Mouse (Mus musculus): Measurements from ENCODE around the gene Slc25a33. TPM values are rescaled to one million over a fixed set of nuclear protein-coding genes. Genes with fewer than 3 reads are reported as not detected.
"Not testable (repeated sequence)": the region's sequence is repeated elsewhere in the genome, so short reads cannot be mapped to it uniquely, and the experiment has no call there.

The Slc25a33 gene
- total RNA-seq, 4 experiments from 2014 or later: 31.9 to 33.7 (median 32.4) TPM

DNA sequence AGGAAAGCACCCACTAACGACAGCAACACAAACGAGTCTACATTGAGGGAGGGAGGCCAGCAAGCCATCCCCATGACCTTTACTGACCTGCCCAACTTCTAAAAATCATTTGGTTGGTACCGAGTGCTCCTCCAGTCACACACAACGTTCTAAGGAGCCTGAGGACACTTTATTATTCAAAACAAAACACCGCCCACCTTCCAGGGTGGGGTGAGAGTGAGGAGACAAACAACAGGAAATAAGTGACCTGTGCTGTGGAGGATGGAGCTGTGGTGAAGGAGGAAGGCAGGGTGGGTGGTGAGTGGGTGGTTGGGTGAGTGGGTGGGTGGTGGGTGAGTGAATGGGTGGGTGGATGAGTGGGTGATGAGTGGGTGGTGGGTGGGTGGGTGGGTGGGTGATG is 14.6 kb downstream of the Slc25a33 start:
- DNase-seq (ENCODE audit: low spot score in 2 of 2): no peak

DNA sequence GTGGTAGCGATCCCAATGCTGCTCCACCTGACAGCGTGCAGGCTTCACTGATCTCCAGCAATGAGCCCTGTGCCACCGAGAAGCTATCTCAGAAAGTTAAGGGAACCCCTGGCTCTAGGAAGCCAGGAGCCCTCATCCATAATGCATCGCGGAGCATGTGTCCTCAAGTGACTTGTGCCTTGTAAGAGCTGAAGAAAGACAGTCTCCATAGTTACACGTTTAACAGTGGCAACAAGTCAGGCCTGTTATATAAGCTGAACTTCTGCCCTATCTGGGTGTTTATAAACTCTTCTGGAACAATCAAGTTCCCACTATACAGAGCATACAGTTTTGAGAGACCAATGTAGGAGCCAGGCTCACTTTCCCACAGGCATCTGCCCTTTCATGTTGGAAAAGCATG is 15.7 kb downstream of the Slc25a33 start:
- no peak for DNase-seq (ENCODE audit: low spot score in 2 of 2)

DNA sequence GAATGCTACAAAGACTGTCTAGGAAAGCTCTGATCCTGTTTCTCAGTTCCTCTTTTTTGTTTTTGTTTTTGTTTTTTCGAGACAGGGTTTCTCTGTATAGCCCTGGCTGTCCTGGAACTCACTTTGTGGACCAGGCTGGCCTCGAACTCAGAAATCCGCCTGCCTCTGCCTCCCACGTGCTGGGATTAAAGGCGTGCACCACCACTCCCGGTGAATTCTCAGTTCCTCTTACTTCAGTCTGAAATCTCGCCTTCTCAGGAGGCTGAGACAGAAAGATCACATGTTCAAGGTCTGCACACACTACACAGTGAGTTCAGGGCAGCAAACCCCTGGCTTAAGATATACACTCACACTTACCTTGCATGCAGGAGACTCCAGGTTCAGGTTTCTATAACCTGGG is 17.5 kb downstream of the Slc25a33 start:
- not testable (repeated sequence) for DNase-seq (ENCODE audit: low spot score in 2 of 2)

DNA sequence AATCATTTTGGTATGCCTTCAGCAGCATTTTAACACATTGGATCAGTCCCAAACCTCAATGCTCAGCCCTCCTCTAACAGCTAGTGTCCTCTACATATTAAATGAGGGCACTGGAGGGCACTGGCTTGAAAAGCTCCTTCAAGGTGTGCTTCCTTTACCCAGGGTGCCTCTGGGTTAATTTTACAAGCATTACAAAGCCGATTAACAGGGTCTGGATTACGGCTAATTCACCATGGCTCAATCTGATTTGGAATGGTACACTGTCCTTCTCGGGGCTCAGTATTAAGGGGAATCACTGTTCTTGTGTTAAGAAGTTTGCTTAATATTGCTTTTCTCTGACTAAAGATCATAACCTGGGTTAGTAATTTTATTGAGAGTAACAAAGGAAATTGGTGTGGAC is 21.2 kb downstream of the Slc25a33 start:
- DNase-seq (ENCODE audit: low spot score in 2 of 2): no peak

DNA sequence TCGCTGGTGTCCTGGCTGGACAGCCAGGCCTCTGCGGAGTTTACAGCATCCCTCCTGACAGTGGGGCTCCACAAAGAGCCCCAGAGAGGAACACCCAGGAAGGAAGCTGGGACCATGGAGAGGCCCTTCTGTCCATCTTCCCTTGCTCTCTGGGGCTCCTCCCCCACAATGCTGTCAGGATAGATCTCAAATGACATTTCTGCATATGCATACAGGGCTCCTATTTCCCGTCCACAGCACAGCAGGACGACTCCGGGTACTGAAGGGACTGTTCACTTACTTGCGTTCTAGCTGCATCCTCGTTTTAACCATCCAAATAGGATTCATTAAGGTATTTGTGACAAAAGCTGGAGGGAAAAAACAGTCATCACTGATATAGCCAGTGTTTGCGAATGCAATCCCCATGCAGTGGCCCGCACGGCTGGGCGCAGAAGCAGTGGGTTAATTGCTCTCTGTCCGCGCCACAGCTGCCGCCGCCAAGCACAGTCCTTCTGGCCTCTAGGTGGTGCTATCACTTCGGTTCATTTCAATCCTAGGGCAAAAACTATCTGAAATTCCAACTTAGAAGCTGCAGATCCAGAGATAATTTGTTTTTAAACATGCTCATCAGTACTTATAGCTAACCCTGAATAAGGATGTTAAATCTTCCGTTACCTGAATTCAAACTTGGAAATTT is 21.8 kb downstream of the Slc25a33 start:
- no peak for DNase-seq (ENCODE audit: low spot score in 2 of 2)

DNA sequence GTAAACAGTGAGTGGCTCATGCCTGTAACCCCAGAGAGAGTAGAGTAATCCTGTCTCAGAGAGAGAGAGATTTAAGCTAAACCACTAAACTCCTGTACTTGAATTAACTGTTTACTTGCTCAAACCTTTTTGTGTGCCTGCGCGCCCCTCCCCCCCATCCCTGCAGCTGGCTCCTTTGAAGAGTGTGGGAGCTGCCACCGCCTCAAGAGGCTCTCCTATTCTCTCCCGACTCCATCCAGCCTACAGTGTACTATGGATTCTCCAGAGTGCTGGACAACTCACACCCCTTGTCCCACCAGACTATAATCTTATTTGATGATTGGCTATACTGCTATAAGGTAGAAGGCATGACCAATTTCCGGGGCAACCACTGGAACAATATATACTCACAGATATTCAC is 23.4 kb downstream of the Slc25a33 start:
- DNase-seq (ENCODE audit: low spot score in 2 of 2): no peak

DNA sequence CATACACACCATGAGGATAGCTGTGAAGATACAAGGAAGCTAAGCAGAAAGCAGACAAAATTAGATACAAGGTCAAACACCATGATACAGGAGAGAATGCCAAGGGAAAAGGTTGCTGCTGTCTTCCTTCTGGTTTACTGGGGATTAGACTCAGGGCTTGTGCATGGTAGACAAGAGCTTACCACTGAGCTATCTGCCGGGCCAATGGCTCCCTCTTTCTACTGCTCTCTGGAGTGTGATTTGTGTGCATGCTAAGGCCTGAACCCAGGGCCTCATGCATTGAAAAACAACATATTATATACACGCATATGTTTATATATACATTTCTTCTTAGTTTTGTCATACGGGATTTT is 24.4 kb downstream of the Slc25a33 start:
- not testable (repeated sequence) for DNase-seq (ENCODE audit: low spot score in 2 of 2)

DNA sequence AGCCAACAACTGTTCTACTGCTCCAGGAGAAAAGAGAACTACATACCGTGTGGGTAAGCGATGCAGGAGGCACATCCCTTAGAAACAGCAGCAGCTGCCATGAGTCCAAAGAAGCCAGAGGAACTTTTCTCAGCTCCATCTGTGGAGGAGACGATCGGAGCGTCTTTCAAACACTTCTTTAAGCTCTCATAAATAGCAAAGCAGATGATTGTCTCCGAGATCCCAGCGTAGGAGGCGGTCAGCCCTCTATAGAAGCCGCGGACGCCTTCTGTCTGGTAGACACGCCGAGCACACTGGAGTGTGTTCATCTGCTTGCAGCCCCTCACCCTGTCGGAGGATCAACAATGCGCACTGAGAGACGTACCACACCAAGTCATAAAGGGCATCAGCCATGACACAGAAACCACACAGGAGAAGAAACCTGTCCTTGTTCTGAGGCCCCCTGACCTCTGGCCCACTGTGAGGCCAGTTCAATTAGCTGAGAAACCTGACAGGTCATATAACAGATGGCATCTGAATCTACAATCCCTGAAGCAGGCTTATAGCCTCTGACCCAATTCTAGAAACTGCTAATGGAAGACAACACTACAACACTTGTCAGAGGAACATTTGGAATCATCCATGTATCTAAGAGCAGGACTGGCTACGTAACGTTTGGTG is 24.9 kb downstream of the Slc25a33 start:
- no peak for DNase-seq (ENCODE audit: low spot score in 2 of 2)

DNA sequence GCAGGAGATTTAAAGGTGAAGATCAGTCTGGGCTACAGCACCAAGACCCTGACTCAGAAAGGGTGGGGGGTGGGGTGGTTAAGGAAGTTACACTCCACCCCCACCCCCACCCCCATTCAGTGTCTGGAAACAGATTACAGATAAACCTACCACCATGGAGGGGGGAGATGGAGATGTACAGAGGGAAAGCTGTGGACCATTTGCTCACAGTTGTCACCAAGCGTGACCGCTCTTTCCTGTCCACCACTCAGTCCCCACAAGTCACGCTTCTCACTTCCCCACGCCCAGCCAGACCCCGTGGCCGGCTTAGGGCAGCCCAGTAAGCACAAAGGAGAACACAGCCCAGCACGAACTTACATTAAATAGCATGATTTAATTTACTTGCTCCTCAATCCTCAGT is 30.0 kb downstream of the Slc25a33 start:
- no peak for DNase-seq (ENCODE audit: low spot score in 2 of 2)

DNA sequence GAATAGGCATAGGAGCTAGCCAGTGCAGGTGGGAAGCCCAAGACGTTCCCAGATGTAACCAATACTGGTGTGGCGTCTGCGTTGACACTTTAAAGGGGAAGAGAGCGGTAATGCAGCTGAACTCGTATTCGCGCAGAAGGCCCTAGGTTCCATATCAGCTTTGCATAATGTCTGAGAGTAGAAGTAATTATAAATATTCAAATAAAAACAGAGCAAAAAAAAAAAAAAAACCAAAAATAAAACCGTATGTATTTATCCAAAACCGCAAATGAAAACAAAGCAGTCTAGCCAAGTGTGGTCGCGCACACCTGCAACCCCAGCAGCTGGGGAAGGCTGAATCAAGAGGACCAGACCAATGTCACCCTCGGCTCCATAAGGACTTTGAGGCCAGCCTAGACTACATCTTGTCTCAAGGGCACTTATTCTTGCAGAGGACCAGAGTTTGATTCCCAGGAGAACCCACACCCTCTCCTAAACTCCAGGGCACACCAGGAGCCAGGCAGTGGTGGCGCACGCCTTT is 32.0 kb downstream of the Slc25a33 start:
- DNase-seq (ENCODE audit: low spot score in 2 of 2): no peak

DNA sequence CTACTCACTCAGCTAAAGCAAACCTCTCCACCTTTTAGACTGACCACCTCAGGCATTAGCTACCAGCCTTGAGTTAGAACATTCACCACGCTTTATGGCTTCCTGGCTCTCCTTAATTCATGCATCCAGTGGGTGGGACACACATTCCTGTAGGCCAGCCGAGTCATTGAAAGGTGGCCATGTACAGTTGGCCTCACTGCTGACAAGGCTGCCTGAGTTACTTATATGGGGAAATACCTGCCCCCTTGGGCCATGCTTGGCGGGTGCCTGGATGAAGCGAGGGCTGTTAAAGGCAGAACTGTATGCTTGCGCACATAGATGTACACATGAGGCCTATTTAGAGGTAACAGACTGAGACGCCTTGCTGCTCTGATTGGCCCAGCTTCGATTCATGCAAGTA is 33.8 kb downstream of the Slc25a33 start:
- peak in 1 of 2 experiments; percentile 4 for DNase-seq (ENCODE audit: low spot score in 2 of 2)

DNA sequence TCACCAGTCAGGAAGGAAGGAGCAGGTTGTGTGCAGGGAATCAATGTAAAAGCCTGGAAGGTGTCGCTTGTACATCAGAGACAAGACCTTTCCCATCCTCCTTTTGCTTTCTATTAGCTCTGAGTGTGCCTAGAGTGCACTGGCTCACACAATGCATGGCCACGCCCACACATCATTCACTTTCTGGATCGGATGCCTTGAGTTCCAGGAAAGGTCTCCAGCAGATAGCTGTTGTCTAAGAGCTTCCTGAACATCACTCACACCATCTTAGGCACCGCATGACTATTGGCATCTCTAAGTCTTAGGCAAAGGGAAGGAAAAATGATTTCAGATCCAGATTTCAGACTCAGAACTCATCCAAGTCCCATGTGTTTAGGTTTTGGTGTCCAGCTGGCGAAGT is 34.6 kb downstream of the Slc25a33 start:
- DNase-seq (ENCODE audit: low spot score in 2 of 2): no peak

DNA sequence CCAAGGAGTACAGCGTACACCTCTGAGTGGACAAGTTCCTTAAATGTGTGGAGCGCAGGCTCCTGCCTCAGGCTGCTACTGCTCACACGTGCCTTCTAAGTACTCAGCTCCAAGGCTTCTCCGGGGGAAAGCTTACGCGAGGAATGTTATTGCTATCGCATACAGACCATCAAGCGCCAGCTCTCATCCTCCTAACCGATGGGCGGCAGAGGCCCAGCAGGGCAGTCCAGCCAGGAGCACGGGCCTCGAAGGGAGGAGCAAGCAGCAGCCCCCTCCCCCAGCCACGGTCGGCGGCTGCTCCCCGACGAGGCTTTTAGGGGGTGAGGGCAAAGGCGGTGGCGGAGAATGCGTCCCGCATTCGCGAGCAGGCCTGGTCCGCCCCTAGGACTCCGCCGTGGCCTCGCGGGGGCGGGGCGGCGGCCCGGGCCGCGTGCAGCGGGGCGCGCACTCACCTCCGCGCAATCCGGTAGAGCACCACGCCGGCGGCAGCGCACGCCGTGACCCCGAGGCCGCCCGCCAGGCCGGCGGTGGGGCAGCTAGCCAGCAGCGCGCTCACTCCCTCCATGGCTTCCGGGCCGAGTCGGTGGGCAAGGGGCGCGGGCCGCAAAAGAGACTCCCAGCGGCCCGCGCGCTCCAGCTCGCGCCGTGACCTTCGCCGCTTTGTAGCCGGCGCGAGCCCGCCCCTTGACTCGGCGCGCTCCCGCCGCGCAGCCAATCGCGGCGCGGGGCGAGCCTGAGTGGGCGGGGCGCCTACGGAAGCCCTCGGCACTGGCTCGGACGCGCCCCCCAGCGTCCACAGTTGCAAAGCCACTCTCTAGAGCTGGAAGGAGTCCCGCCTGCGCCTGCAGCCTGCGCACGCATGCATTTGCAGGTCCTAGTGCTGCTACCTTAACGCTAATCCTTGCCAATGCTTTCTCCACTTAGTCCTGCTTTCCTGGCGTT is 36.4 kb downstream of the Slc25a33 start, which contains the start of gene Tmem201:
TSS of gene Tmem201 (minus strand) at position 662 of the 942 bp plus-strand sequence.
- DNase-seq (ENCODE audit: low spot score in 2 of 2): peak; percentile 89 to 95

DNA sequence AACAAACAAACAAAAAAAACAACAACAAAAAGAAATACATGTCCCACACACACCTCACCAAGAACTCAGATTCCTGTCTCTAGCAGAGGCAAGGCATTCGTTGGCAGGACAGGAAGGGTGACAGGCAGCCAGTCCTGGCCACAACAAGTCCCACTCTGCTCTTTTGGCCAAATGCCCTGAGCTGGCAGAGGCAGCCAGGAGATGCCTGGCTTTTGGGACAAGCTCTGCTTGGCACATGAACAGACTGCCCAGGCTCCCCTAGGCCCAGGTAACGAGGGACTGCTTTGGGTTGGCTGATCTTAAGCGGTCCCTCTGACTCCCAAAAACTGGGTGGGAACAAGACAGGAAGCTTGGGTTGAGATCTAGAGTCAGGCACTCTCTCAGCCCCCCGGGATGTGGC is 37.5 kb downstream of the Slc25a33 start:
- DNase-seq (ENCODE audit: low spot score in 2 of 2): no peak

DNA sequence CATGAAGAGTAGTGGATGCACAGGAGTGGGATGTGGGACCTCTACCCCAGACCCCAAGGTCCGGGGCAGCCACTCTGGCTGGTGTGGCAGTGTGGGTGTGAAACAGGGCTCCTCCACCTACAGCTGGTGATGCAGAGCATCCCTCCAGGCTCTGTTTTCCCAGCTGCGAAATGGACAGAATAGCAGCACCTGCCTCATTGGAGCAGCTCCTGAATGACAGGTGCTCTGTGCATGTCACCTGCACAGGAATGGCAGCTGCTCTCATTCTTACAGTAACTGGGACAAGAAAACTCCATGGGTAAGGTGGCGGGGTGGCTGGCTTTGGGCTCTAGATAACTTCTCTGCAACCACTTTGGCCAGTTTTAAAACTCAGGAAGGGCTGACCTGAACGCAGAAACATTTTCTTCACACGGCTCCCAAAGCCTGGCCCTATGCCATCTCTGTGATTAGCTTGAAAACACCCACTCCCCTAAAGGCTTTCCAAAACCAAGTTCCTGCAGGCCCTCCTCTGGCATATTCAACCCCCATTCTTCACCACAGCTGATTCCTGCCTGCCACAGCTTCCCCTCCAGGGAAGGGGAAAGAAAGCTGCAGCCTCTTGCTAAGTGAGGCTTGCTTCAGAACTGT is 38.3 kb downstream of the Slc25a33 start:
- DNase-seq (ENCODE audit: low spot score in 2 of 2): no peak

DNA sequence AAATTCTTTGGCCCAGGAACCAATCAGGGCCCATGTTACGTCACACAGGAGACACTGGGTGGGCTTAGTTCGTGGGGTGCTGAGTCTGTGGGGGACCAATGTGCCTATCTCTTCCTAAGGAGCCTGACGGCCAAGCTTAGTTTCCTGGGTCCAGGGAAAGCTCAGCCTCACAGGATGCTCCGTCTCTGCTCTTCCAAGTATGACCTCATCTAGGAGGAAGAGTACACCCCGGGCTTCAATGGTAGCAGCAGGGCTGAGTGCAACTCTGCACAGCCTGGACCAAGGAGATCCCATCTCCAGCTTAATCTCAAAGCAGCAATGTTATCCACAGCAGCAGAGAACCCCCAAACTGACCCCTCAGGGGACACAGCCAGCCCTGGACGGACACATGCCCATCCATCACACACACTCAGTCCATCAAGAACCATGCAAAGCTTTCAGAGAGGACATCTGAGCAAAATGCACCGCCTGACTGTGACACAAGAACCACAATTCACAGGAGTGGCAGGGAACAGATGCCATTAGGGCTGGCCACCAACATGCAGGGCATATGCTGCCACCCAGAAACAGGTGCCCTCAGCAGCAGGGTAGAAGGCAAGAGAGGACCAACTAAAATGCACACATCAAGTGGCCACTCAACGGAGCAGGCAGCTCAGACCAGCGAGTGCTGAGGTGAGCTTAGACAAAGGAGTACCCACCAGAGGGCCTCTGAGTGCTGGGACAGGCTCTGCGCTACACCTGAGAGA is 39.2 kb downstream of the Slc25a33 start:
- DNase-seq (ENCODE audit: low spot score in 2 of 2): no peak

DNA sequence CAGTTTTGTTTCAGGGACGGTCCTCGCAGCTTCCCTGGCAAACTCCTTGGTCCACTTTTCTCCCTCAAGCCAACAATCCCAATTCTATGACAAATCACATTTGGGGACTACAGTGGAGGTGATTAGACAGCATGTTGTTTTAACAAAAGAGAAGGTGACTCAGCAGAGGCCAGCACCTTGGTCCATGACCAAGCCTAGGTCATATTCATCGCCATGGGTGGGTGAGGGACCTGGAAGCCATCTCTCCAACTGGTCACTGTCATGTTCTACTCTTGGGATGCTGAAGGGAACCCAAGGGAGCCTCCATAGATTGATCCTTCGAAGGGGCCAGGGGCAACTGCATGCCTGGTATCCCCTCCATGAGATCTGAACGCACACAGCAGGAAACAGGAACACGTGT is 39.8 kb downstream of the Slc25a33 start:
- DNase-seq (ENCODE audit: low spot score in 2 of 2): no peak

DNA sequence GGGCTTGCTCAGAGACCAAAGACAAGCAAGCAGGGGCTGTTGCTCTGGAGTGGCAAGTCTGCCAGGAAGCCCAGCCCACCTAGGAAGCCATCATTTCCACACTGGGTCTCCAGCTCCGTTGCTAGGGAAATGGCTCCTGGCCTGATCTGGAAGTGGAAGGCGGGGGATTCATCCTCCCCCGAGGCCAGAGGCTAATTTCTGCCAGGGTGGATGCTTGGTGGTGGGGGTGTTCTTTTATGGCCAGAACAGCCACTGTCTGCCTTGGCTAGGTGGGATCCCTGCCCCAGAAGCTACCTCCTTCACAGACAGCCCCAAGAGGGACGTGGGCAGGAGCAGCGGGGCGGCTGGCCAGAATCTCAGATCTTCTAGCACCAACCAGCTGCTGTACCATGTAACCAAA is 40.3 kb downstream of the Slc25a33 start:
- peak in 1 of 2 experiments; percentile 69 for DNase-seq (ENCODE audit: low spot score in 2 of 2)

DNA sequence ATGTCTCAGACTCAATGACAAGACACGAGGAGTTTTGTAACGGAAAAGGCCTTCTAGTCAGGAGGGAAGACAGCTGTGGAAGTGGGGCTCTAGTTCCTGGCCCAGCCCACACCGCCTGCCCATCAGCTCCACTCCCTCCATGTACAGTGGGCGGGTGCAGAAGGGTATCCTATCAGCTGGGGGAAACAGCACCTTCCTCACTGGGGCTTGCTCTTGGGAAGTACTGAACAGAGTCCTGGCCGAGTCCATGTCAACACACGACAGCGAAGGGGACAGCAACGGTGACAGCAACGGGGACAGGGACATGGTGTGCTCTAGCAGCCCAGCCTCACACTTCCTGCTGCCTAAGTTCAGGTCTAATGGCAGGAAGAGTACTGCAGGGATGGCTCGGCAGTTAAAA is 41.3 kb downstream of the Slc25a33 start:
- no peak for DNase-seq (ENCODE audit: low spot score in 2 of 2)

DNA sequence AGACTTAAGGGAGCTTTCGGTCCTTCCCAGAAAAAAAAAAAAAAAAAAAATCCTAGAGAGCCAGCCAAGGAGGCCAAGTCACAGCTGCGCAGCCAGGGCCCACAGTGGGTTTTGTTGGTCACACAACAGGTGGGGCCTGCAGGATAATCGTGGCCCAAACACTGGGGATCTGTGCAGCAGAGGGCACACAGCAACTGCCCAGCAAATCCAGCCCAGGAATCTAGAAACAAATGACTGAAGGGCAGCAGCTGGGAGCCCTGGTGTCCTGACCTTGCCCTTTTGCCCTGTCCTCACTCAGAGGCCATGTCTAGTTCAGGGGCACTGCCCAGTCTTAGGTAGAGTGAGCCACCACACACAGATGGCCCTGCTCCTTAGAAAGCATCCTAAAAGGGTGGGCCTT is 41.8 kb downstream of the Slc25a33 start:
- no peak for DNase-seq (ENCODE audit: low spot score in 2 of 2)

DNA sequence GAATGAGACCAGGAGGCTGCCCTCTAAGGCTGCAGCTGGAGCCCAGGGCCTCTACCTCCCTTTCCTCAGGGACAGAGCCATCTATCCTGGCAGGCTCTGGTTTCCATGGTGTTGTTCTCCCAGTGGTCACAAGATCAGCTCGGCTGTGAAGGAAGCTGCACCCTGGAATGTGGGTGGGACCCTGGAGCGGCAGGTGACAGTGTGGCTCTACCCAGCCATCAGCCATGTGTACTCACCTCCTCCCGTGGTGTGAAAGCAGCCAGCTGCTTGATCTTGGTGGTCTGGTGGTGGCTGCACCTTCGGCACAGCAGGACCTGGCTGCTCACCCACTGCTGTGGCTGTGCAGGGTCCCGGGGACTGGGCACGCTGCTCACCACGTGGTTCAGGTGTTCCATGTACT is 43.2 kb downstream of the Slc25a33 start:
- DNase-seq (ENCODE audit: low spot score in 2 of 2): no peak
